Mouse (Mus musculus): ENCODE measurements around the gene Uty.

Gene Uty

GRCm38 (mm10) chrY:1245426-1245863 is at the start of gene Uty:
TSS of gene Uty (minus strand) at chrY:1245759.
- peak in 1 of 2 experiments; percentile 62 for DNase-seq (ENCODE audit: low spot score in 2 of 2)

GRCm38 (mm10) chrY:1293708-1294107 is 48.1 kb upstream of the Uty start:
- DNase-seq (ENCODE audit: low spot score in 2 of 2) = no peak

GRCm38 (mm10) chrY:1286171-1286795 is 40.7 kb upstream of the Uty start, which contains the start of gene Ddx3y:
TSS of gene Ddx3y (minus strand) at chrY:1286629.
- peak in 1 of 2 experiments; percentile 68 for DNase-seq (ENCODE audit: low spot score in 2 of 2)

GRCm38 (mm10) chrY:1285735-1286134 is 40.2 kb upstream of the Uty start:
- DNase-seq (ENCODE audit: low spot score in 2 of 2) = no peak

GRCm38 (mm10) chrY:1246117-1246516 is 558 bp upstream of the Uty start:
- DNase-seq (ENCODE audit: low spot score in 2 of 2) = no peak

- DNase-seq (ENCODE audit: low spot score in 2 of 2) = no peak
Measured at GRCm38 (mm10) chrY:1244940-1245339, 619 bp downstream of the Uty start.

GRCm38 (mm10) chrY:1244421-1244820 is 1.1 kb downstream of the Uty start:
- DNase-seq (ENCODE audit: low spot score in 2 of 2) = no peak

GRCm38 (mm10) chrY:1220001-1220400 is 25.6 kb downstream of the Uty start:
- no peak for DNase-seq (ENCODE audit: low spot score in 2 of 2)

GRCm38 (mm10) chrY:1178476-1178875 is 67.1 kb downstream of the Uty start:
- no peak for DNase-seq (ENCODE audit: low spot score in 2 of 2)

- DNase-seq (ENCODE audit: low spot score in 2 of 2) = no peak
Measured at GRCm38 (mm10) chrY:1163054-1163453, 82.5 kb downstream of the Uty start.

- no peak for DNase-seq (ENCODE audit: low spot score in 2 of 2)
Measured at GRCm38 (mm10) chrY:1116153-1116552, 129.4 kb downstream of the Uty start.

- DNase-seq (ENCODE audit: low spot score in 2 of 2) = no peak
Measured at GRCm38 (mm10) chrY:1114016-1114415, 131.5 kb downstream of the Uty start.
